Mouse (Mus musculus) megakaryocyte progenitor cell, adult 5-6 weeks (primary cell): Measurements from ENCODE around the gene Rfng. TPM values are rescaled to one million over a fixed set of nuclear protein-coding genes. Genes with fewer than 3 reads are reported as not detected.

Experiments used
- ATAC-seq: replicated peaks from 2 replicates; pipeline ENCODE4 v1.8.0; 2016; ENCODE audit warnings: mild to moderate bottlenecking, moderate TSS enrichment, inconsistent platforms; ENCODE audit not compliant: poor library complexity
- total RNA-seq, 2 experiments: library from RNA; stranded (forward) in 1 of 2; stranded (reverse) in 1 of 2; fragments of 157-497, 149-512 nt in 1 of 2; fragments of 200-1000 nt in 1 of 2; gene quantifications; 2 replicates each; pipeline versions ENCODE4 v1.2.3 to v1.2.4; 2015 to 2017

Rfng gene
- total RNA-seq (2015) (11.6 and 12.2 TPM in 2 replicates), total RNA-seq (2017) (2.7 and 5.2 TPM in 2 replicates)

GRCm38 (mm10) chr11:120784064-120784791, at the start of gene Rfng, which contains the start of gene Gps1:
TSS of gene Rfng (minus strand) at chr11:120784207.
TSS of gene Gps1 (plus strand) at chr11:120784272.
- ATAC-seq: peak; percentile 81

DNA sequence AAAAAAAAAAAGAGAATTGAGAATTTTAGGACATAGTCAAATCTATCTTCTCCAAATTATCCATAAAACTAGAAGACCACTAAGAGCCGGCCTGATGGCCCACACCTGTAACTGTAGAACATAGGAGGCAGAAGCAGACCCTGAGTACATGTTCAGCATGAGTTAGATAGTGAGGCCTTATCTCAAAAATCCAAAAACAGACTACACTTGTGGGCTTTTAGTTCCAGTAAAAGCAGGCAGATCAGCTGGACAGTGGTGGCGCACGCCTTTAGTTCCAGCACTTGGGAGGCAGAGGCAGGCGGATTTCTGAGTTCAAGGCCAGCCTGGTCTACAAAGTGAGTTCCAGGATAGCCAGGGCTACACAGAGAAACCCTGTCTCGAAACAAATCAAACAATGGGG, 49.0 kb upstream of the Rfng start:
- ATAC-seq: peak; percentile 52; the same call in 1 of the 2 replicates

DNA sequence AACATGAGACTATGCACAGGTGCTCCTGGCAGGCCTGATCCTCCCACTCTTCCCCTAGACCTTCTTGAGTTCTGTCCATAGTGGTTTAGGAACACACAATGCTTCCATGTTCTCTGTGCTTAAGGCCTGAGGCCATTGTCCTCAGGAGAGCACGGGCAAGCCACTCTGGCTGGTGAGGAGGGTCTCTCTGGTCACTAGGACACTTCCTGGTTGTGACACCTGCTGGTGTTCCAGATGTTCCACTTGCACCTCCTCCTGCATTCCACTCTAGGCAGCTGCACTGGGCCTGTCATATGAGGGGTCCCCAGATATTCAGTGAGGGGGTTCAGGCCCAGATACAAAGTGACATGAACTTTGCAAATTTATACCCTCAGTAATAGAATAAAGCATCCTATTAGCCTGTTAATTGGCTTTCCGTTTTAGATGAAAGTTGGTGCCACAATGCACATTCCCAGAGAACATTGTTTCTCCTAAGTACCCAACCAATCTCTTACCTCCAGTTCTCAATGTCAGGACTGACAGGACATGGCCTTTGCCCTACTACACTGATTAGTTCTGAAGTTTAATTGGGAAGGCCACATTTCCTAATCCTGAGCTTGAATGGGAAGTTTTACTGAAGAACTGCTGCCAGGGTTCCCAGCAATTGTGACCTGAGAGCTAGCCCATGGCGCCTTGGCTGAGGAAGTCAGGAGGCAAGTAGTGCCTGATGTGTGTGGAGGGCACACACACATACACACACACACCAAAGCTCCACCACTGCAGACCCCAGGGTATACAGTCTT, 47.8 kb upstream of the Rfng start:
- ATAC-seq: no peak

GRCm38 (mm10) chr11:120830686-120831085, 46.7 kb upstream of the Rfng start:
- no peak for ATAC-seq

GRCm38 (mm10) chr11:120829757-120830532, 45.9 kb upstream of the Rfng start:
- no peak for ATAC-seq

GRCm38 (mm10) chr11:120828416-120828815, 44.4 kb upstream of the Rfng start:
- no peak for ATAC-seq

DNA sequence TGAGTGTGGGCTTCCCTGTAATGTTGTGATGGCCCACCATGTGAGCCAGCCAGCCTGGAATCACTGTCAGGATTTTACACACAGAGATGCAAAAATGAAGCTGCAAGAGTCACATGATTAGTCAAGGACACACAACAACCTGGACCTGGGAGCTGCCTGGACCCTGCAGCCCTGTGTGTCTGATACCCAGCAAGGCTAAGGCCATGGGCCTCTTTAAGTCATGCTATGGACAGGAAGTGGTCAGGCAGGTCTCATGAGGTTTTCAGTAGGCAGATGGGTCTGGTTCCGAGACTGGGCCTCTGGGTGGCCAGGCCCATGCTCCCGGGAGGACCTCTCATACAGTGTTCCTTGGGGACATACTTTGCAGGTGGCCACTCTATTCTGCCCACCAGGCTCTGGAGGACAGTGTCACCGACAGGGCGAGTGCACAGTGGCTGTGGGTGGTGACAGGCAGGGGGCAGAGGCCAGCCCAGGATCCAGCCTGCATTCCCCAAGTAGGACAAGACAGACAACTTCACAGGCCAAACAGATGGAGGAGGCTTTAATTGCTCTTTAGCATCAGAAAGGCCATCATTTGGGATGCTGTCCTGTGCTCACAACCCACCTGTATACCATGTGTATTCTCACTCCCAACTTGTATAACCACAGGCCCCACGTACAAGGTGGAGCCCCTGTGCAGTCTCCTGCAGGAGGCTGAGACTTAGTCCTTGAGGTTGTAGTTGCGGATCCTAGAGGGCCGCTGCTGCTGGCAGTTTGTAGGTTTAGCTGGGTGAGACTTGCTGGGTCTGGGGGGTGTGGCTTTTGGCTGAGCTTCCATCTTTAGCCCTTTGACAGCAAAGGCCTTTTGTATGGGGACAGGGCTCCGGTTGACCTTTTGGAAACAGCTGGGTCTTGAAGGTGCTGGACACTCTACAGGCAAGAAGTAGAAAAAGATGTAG, 42.3 kb upstream of the Rfng start:
- ATAC-seq: no peak

GRCm38 (mm10) chr11:120825289-120825863, 41.4 kb upstream of the Rfng start:
- no peak for ATAC-seq

- ATAC-seq: no peak
Measured at GRCm38 (mm10) chr11:120824787-120825288, 40.8 kb upstream of the Rfng start.

GRCm38 (mm10) chr11:120823956-120824786, 40.2 kb upstream of the Rfng start, which contains the start of gene Fasn:
TSS of gene Fasn (minus strand) at chr11:120824547.
- peak; percentile 66 for ATAC-seq

GRCm38 (mm10) chr11:120823551-120823947, 39.5 kb upstream of the Rfng start:
- ATAC-seq: no peak

DNA sequence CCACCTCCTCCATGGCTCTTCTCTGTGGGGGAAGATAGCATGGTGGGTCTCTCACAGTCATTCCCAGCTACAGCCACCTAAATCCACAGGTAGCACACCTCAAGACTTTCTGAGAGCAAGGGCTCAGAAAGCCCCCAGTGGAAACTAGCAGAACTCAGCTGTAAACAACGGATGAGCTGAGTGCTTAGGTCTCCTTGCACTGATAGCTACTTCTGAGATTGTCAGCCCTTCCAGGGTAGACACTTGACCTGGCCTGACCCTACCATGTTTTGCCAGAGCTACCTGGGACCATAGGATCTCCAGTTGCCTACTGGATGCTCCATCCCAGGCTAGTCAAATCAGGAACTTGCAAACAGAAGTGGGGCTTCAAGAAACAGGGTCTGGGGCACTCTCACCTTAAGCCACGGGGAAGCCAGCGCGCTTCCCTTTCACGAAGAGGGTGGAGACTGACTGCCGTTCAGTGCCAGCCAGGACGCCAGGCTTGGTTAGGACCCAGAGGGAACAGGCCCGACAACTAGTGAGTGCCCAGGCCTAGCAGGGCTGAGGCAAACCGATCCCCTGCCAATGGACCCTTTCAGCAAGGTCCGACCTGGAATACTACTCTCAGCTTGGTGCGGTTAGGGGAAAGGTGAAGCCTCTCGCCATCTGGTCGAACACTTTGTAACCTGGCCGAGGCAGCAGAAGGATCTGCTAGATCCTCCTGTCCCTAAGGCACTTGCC, 39.0 kb upstream of the Rfng start:
- ATAC-seq: peak; percentile 13; the same call in 1 of the 2 replicates

DNA sequence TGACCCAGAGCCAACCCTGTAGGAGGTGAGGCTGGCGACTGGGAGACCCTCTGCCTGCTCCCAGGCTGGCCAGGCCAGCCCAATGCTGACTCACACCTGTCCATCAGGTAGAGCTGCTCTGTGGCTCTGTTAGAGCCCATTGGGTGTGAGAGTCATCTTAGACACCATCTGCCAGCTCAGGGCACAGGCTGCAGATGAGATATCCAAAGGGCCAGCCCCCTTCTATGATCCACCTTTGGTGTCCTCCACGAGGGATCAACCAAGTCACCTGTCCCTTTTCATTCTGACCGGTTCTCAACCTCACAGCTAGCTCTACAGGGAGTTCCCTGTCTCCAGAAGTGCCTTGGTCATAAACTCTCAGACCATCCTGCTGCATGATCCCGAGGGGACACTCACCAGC, 38.3 kb upstream of the Rfng start:
- ATAC-seq: no peak

DNA sequence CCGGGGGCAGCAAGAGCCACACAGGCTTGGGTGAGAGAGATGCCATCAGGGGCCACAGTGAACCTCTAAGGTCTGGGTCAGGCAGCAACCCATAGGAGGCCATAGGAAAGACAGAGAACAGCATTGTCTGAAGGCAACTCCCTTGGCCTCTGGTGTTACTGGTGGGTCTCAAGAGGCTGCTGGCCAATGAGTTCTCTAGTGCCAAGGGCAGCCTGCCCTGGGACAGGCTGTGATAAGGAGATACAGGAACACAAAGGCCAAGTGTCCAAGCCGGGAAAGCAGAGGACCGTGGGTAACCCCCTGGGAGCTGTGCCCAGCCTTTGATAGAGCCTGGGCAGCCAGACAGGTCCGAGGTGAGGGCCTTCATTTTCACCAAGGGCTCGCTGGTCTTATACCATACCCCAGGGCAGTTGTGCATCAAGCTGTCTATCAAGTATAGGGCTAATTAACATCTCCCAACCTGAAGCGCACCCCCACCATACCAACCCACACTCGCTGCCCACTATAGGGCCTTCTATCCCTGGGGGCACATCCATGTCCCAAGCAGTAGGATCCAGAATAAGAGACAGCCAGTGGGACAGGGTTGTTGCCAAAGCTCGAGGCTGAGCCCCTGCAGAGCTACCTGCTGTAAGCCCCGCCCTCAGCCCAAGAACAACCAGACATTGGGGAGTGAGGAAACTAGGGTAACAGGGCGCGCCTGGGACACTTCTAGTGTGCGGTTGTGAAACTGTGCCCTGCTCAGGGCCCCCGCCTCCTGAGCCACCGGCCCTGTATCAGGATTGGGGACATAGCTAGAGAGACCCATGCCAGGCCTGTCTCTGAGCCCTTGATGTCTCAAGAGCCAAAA, 37.3 kb upstream of the Rfng start:
- no peak for ATAC-seq

GRCm38 (mm10) chr11:120820546-120820945, 36.5 kb upstream of the Rfng start:
- ATAC-seq: no peak

- ATAC-seq: no peak
Measured at GRCm38 (mm10) chr11:120819556-120819955, 35.5 kb upstream of the Rfng start.

GRCm38 (mm10) chr11:120818251-120818650, 34.2 kb upstream of the Rfng start:
- ATAC-seq: no peak
